Mouse (Mus musculus): ENCODE data around the gene Lrr1. TPM values are rescaled to one million over a fixed set of nuclear protein-coding genes. Genes with fewer than 3 reads are reported as not detected.
"Not testable (repeated sequence)": the region's sequence is repeated elsewhere in the genome, so short reads cannot be mapped to it uniquely, and the experiment has no call there.

The Lrr1 gene
- polyA plus RNA-seq, 1 experiment from 2014 or later = 17.6 TPM

DNA sequence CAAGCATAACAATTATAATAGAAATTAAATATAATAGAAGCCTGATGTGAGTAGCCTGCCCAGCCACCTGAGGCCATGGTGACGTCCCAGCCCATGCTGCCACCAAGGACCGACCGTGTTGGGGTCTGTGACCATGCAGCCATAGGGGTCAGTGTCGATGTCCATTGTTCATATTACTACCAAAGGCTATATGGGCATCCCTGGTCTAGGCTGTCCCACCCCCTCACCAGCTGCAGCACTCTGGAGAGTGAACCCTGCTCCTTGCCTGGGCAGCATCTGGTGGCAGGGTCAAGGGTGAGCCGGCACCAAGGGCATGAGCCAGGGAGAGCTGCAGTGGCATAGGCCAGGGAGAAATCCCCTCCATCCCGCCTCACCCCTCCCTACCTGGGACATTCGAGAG, 28.8 kb upstream of the Lrr1 start:
- Histone ChIP-seq H3K36me3 (replicated peaks) (no peaks in the 10 kb centered on the region), H3K4me1 (replicated peaks) (no peaks in the 10 kb centered on the region), H3K4me2 (no peak overlapping the region), H3K27ac (replicated peaks) (no peak overlapping the region), H3K4me3 (replicated peaks) (no peak overlapping the region), H3K27me3 (no peaks in the 10 kb centered on the region), H3K9ac (no peak overlapping the region), H3K9me3 (replicated peaks) (no peaks in the 10 kb centered on the region)
- WGBS (ENCODE audit: insufficient replicate concordance) = 74% methylated on average over 7 of the region's 7 CpGs
- no peak for ATAC-seq (ENCODE audit: insufficient read depth)

DNA sequence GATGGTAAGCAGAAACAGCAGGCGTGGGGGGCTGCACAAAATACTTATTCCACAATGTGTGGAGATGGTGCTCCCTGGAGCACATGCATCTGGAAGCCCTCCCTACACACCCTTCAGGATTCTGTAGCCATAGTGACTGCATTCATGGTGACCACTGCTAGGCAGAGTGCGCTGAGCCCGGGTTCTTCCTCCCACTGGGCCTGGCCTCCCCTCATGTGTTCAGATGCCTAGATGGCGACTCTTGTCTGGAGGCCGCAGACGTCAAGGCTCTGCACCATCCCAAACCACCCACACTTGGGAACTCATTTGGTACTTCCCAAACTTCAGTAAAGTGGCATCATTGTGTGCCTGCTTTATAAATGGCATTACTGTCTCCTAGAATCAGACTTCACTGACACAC, 25.2 kb upstream of the Lrr1 start:
- H3K9me3 ChIP-seq (replicated peaks) = no peaks in the 10 kb centered on the region
- WGBS (ENCODE audit: insufficient replicate concordance) = 59% methylated on average over 6 of the region's 6 CpGs
- no peak overlapping the region for H3K4me2 ChIP-seq
- H3K27me3 ChIP-seq = no peaks in the 10 kb centered on the region
- no peak overlapping the region for H3K9ac ChIP-seq
- H3K36me3 ChIP-seq (replicated peaks) = no peaks in the 10 kb centered on the region
- ATAC-seq (ENCODE audit: insufficient read depth) = no peak
- H3K27ac ChIP-seq (replicated peaks) = no peak overlapping the region
- no peaks in the 10 kb centered on the region for H3K4me1 ChIP-seq (replicated peaks)
- no peak overlapping the region for H3K4me3 ChIP-seq (replicated peaks)

DNA sequence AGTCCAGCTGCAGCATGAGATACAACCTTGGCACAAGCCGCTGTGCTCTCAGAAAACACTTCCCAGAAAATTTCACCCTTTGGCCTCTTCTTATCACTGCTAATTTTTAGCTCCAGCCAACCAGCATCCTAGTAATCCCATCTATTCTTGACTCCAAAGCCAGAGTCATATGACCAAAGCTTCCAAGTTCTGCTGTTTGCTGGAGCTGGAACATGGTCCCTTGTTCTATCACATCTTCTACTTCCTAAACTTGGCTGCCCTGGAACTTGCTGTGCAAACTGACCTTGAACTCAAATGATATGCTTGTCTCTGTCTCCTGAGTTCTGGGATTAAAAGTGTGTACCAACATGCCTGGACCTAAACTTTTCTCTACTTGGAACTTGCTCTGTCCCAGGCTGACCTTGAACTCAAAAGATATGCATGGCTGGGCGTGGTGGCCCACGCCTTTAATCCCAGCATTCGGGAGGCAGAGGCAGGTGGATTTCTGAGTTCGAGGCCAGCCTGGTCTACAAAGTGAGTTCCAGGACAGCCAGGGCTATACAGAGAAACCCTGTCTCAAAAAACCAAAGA, 21.4 kb upstream of the Lrr1 start:
- H3K4me1 ChIP-seq (replicated peaks) = no peaks in the 10 kb centered on the region
- H3K9ac ChIP-seq = no peak overlapping the region
- H3K27me3 ChIP-seq = no peaks in the 10 kb centered on the region
- H3K4me3 ChIP-seq (replicated peaks) = no peak overlapping the region
- 67% methylated on average over 5 of the region's 5 CpGs for WGBS (ENCODE audit: insufficient replicate concordance)
- ATAC-seq (ENCODE audit: insufficient read depth) = no peak
- H3K9me3 ChIP-seq (replicated peaks) = no peaks in the 10 kb centered on the region
- no peak overlapping the region for H3K27ac ChIP-seq (replicated peaks)
- H3K36me3 ChIP-seq (replicated peaks) = no peaks in the 10 kb centered on the region
- no peak overlapping the region for H3K4me2 ChIP-seq

DNA sequence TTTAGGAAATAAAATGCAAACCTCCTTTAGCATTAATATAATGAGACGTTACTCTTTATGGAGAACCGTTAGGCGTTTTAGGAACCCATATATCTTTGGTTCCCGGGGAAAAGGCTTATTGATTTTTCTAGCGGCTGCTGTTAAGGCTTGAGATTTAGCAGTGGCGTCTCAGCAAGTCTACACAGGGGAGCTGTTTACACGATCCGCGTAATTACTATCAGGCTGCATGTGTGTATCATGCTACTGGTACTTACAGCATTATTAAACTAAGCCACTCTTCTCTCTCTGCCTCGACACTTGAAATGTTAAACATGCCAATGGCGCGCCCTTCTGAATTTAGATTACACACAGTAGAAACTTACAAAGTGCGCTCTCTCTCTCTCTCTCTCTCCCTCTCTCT, 18.6 kb upstream of the Lrr1 start:
- Histone ChIP-seq H3K4me1 (replicated peaks) (no peaks in the 10 kb centered on the region), H3K9ac (no peak overlapping the region), H3K27ac (replicated peaks) (no peak overlapping the region), H3K27me3 (no peaks in the 10 kb centered on the region), H3K4me3 (replicated peaks) (no peak overlapping the region), H3K36me3 (replicated peaks) (no peaks in the 10 kb centered on the region), H3K4me2 (no peak overlapping the region), H3K9me3 (replicated peaks) (no peaks in the 10 kb centered on the region)
- 69% methylated on average over 13 of the region's 13 CpGs for WGBS (ENCODE audit: insufficient replicate concordance)
- ATAC-seq (ENCODE audit: insufficient read depth) = no peak

DNA sequence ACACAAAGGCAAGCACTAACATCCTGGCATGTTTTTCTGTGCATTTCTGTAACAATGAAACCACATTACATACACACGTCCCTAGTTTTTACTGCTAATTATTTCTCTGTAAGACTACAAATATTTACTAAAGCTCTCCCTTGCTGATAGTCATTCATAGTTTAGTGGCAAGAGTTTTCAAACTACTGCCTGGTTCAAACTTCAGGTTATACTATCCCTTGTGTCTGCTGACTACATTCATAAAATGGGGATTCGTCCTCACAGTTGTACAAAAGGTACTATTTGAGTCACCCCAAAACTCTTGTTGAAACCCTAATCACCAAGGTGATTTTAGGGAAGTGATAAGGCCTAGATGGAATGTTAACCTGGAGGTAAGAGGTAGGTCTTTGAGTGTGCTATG, 12.7 kb upstream of the Lrr1 start:
- no peak overlapping the region for H3K4me2 ChIP-seq
- no peak overlapping the region for H3K4me3 ChIP-seq (replicated peaks)
- H3K4me1 ChIP-seq (replicated peaks) = peaks cover 23% of the 10 kb centered on the region
- WGBS (ENCODE audit: insufficient replicate concordance) = 67% methylated on average over 2 of the region's 2 CpGs
- no peaks in the 10 kb centered on the region for H3K27me3 ChIP-seq
- H3K9ac ChIP-seq = no peak overlapping the region
- ATAC-seq (ENCODE audit: insufficient read depth) = no peak
- no peaks in the 10 kb centered on the region for H3K9me3 ChIP-seq (replicated peaks)
- peaks cover 27% of the 10 kb centered on the region for H3K36me3 ChIP-seq (replicated peaks)
- H3K27ac ChIP-seq (replicated peaks) = no peak overlapping the region

DNA sequence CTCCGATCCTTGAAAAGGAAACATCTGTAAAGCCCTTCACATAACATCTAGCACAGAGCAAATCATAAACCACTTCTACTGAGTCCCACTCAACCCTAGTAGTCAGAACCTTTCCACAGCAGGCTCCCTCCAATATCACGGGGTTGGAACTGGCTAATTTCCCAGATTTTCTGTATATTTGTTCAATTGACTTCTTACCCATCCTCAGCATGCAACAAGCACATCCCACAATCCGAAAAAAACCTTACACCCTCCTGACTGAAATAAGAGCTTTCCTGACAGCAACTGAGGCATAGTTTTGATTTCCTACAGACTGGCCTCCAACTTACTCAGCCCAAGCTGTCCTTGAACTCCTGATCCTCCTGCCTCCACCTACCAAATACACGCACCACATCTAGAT, 12.2 kb upstream of the Lrr1 start:
- Histone ChIP-seq H3K27ac (replicated peaks) (peak overlapping the region; percentile 95), H3K9me3 (replicated peaks) (no peaks in the 10 kb centered on the region), H3K27me3 (no peaks in the 10 kb centered on the region), H3K36me3 (replicated peaks) (peaks cover 27% of the 10 kb centered on the region), H3K4me2 (peak overlapping the region; percentile 73; the same call in 1 of the 2 replicates), H3K9ac (no peak overlapping the region), H3K4me1 (replicated peaks) (peaks cover 23% of the 10 kb centered on the region), H3K4me3 (replicated peaks) (no peak overlapping the region)
- 67% methylated on average over 4 of the region's 4 CpGs for WGBS (ENCODE audit: insufficient replicate concordance)
- no peak for ATAC-seq (ENCODE audit: insufficient read depth)

DNA sequence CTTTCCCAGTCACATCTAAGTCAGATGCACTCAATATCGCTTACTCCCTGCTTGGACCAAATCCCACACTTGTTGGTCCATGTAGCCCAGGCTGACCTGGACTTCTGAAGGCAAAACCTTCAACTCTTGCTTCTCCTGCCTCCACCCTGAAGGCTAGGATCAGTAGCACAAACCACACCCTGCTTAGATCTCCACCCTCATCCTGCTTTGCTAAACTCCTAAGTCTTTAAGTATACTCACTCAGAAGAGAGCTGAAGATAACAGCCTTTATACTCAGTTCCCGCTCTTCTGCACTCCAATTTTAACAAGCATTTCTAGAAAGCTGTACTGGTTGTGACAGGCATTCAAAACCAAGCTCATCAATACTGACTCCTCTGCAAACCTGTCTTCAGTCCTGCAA, 11.5 kb upstream of the Lrr1 start:
- Histone ChIP-seq H3K4me3 (replicated peaks) (peak overlapping the region; percentile 72), H3K4me2 (peak overlapping the region; percentile 73), H3K27me3 (no peaks in the 10 kb centered on the region), H3K9ac (peak overlapping the region; percentile 80), H3K9me3 (replicated peaks) (no peaks in the 10 kb centered on the region), H3K36me3 (replicated peaks) (peaks cover 27% of the 10 kb centered on the region), H3K27ac (replicated peaks) (peak overlapping the region; percentile 95), H3K4me1 (replicated peaks) (peaks cover 23% of the 10 kb centered on the region)
- ATAC-seq (ENCODE audit: insufficient read depth) = no peak
- WGBS (ENCODE audit: insufficient replicate concordance) = 57% methylated on average over 2 of the region's 2 CpGs

DNA sequence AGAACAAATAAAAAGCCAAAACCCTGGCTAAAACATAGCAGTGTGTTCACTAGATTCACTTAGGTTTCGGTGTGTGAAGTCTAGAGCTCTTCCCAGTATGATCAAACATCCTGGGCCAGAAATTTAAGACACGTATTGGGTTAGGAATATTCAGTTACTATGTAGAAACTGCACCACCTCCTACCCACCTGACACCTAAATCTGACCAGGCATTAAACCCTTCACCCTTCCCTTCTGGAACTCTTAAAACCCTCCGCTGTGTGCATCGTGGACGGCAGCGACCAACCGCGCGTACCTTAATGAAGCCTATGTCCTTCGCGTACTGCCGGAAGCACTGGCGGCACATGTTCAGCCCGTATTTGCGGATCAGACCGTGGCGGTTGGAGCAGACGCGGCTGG, 10.2 kb upstream of the Lrr1 start:
- ATAC-seq (ENCODE audit: insufficient read depth) = no peak
- Histone ChIP-seq H3K27me3 (no peaks in the 10 kb centered on the region), H3K27ac (replicated peaks) (peak overlapping the region; percentile 95), H3K4me1 (replicated peaks) (peaks cover 23% of the 10 kb centered on the region), H3K36me3 (replicated peaks) (peaks cover 27% of the 10 kb centered on the region), H3K4me2 (peak overlapping the region; percentile 73), H3K9ac (peak overlapping the region; percentile 80), H3K9me3 (replicated peaks) (no peaks in the 10 kb centered on the region), H3K4me3 (replicated peaks) (peak overlapping the region; percentile 72)
- WGBS (ENCODE audit: insufficient replicate concordance) = under 1% methylated on average over 19 of the region's 19 CpGs

DNA sequence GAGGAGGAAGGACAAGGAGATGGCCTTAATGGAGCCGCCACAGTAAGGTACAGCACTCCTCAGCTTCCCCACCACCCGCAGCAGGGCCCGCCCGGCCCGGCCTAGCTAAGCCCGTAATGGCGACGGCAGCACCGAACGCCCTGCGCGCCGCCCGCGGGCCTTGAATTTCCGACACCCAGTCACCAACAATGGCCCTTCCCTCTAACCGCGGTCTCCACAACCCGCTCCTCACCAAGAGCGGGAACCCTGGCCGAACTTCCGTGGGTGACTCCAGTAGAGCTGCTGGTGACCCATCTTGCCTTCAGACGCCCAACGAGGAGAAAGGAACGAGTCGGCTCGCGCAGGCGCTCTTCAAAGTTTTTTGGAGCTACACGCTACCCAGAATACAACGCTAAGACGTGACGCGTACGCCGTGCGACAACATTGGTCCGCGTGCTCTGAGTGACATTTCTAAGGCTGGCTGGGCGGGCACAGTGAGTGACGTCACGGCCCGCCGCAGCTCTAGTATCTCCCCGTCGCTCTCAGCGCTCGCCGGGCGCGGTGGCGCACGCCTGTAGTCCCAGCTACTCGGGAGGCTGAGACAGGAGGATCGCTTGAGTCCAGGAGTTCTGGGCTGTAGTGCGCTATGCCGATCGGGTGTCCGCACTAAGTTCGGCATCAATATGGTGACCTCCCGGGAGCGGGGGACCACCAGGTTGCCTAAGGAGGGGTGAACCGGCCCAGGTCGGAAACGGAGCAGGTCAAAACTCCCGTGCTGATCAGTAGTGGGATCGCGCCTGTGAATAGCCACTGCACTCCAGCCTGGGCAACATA, 9.6 kb upstream of the Lrr1 start, which contains the start of gene Rps29:
Gene Rps29 (minus strand): TSS at position 422 of the 813 bp plus-strand sequence.
- H3K4me1 ChIP-seq (replicated peaks) = peaks cover 23% of the 10 kb centered on the region
- H3K27ac ChIP-seq (replicated peaks) = peak within 1 kb of the TSS; percentile 95
- peak within 1 kb of the TSS; percentile 80 for H3K9ac ChIP-seq
- not testable (repeated sequence) for H3K9me3 ChIP-seq (replicated peaks); H3K27me3 ChIP-seq
- peaks cover 27% of the 10 kb centered on the region for H3K36me3 ChIP-seq (replicated peaks)
- WGBS (ENCODE audit: insufficient replicate concordance) = under 1% methylated on average over 59 of the region's 68 CpGs
- H3K4me3 ChIP-seq (replicated peaks) = peak within 1 kb of the TSS; percentile 72
- H3K4me2 ChIP-seq = peak within 1 kb of the TSS; percentile 73
- peak; percentile 95 for ATAC-seq (ENCODE audit: insufficient read depth)

DNA sequence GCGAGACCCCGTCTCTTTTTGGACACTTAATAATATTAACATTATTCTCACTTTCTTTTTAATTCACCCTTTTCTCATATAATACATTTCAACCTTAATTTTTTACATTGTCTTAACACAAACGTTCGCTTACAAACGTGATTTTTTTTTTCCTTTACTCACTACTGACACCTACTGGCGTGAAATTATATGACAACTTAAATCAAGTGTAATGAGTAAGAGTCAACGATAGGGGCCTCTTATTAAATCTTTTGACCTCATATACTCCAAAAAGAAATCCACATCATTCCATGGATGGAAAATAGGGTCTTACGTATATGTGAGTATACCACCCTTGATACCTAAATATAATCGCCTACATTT, 9.1 kb upstream of the Lrr1 start:
- H3K4me2 ChIP-seq = peak overlapping the region; percentile 64
- H3K4me1 ChIP-seq (replicated peaks) = peaks cover 25% of the 10 kb centered on the region
- peak overlapping the region; percentile 40 for H3K4me3 ChIP-seq (replicated peaks)
- H3K9me3 ChIP-seq (replicated peaks) = no peaks in the 10 kb centered on the region
- no peak for ATAC-seq (ENCODE audit: insufficient read depth)
- H3K36me3 ChIP-seq (replicated peaks) = peaks cover 27% of the 10 kb centered on the region
- no peaks in the 10 kb centered on the region for H3K27me3 ChIP-seq
- WGBS (ENCODE audit: insufficient replicate concordance) = 2% methylated on average over 9 of the region's 9 CpGs
- peak overlapping the region; percentile 64; the same call in 1 of the 2 replicates for H3K27ac ChIP-seq (replicated peaks)
- no peak overlapping the region for H3K9ac ChIP-seq

DNA sequence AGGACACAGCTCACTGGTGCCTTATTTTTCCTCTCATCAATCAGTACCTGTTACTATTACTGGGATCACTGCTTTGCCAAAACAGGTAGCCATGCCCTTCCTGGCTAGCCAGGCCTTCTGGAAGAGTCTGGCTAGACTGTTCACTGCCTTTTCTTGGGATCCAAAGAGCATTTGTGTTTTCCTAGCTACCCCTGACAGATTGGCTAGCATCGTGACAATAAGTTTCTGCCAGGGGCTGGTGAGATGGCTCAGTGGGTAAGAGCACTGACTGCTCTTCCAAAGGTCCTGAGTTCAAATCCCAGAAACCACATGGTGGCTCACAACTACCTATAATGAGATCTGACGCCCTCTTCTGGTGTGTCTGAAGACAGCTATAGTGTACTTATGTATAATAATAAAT, 7.9 kb upstream of the Lrr1 start:
- H3K4me2 ChIP-seq; H3K9me3 ChIP-seq (replicated peaks); H3K27ac ChIP-seq (replicated peaks); H3K9ac ChIP-seq; H3K27me3 ChIP-seq; H3K4me3 ChIP-seq (replicated peaks); ATAC-seq (ENCODE audit: insufficient read depth): not testable (repeated sequence)
- WGBS (ENCODE audit: insufficient replicate concordance) = 64% methylated on average over 2 of the region's 2 CpGs
- peaks cover 22% of the 10 kb centered on the region for H3K36me3 ChIP-seq (replicated peaks)
- peaks cover 34% of the 10 kb centered on the region for H3K4me1 ChIP-seq (replicated peaks)

All from liver, embryonic 15.5 days (tissue).